In the genomic region with DNA sequence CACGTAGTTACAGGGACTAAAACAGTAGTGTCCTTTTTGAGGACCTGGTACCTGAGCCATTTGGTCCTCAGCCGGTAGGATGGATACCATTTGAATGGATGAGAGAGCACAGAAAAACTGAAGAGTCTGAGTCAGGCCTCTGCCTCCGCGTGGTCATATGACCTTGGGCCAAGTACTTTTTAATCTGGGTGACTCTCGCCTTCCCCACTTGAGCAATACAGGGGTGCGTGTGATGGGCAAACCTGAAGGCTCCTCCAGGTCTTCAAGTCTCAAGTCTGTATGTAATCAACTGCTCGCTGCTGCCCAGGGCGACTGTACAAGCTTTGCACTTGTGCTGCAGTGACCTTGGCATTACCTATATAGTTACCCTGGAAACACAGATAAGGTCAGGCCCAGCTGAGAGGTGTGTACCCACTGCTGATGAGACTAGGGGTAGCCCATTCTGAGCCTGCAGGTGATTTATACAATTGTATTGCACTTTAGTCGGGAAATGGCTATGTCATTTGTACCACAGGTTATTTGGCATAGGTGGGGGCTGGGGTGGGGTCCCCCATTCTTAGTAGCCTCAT, we compare ENCODE assay signal across 10 mouse cellular contexts.
DNase-seq lines count a peak whose midpoint lies in the region; ATAC-seq and TF ChIP-seq lines count a peak whose summit lies in the region.
"Had no signal": no experiment of that assay in that cellular context is flagged by ENCODE, and none has a peak within 500 bp of the region (broad histone marks: within the 10 kb centered on the region; RNA-seq: fewer than 3 reads in every experiment).

No protein-coding gene starts in this region.

- peaks cover 24% of the 10 kb centered on the region for H3K36me3 ChIP-seq in forebrain, embryonic 12.5 days (replicated peaks)
- no peaks in the 10 kb centered on the region; the same call in 1 of the 2 replicates for H3K36me3 ChIP-seq in forebrain, embryonic 11.5 days (ENCODE audit: control insufficient read depth, insufficient read depth, low read length)
- no peaks in the 10 kb centered on the region for H3K36me3 ChIP-seq in lung, embryonic 16.5 days (ENCODE audit: control insufficient read depth, insufficient read depth, low read length)
- H3K36me3 ChIP-seq in hindbrain, embryonic 16.5 days (ENCODE audit: control insufficient read depth, insufficient read depth, low read length) = no peaks in the 10 kb centered on the region
- no peaks in the 10 kb centered on the region for H3K36me3 ChIP-seq in stomach, embryonic 14.5 days (ENCODE audit: control insufficient read depth, insufficient read depth, low read length)

- no peaks in the 10 kb centered on the region for H3K27me3 ChIP-seq in forebrain, embryonic 12.5 days
- H3K27me3 ChIP-seq in forebrain, embryonic 11.5 days (ENCODE audit: control insufficient read depth, insufficient read depth, low read length) = no peaks in the 10 kb centered on the region
- H3K27me3 ChIP-seq in lung, embryonic 16.5 days (ENCODE audit: control insufficient read depth, insufficient read depth, low read depth, low read length) = no peaks in the 10 kb centered on the region
- H3K27me3 ChIP-seq in hindbrain, embryonic 16.5 days (replicated peaks; ENCODE audit: control insufficient read depth, insufficient read depth, low read length) = no peaks in the 10 kb centered on the region
- no peaks in the 10 kb centered on the region for H3K27me3 ChIP-seq in stomach, embryonic 14.5 days (ENCODE audit: control insufficient read depth, insufficient read depth, low read length)
- H3K27me3 ChIP-seq in cerebellum, adult 2 months (ENCODE audit: control insufficient read depth, insufficient read depth, low read length) = no peaks in the 10 kb centered on the region

- H3K27ac ChIP-seq in forebrain, embryonic 12.5 days = no peak overlapping the region; the same call in 1 of the 2 replicates
- no peak overlapping the region for H3K27ac ChIP-seq in forebrain, embryonic 11.5 days (ENCODE audit: low read depth, low read length)
- no peak overlapping the region for H3K27ac ChIP-seq in lung, embryonic 16.5 days (ENCODE audit: low read length)
- peak overlapping the region; percentile 25; the same call in 1 of the 2 replicates for H3K27ac ChIP-seq in hindbrain, embryonic 16.5 days (ENCODE audit: low read depth, low read length)
- H3K27ac ChIP-seq in stomach, embryonic 14.5 days (ENCODE audit: low read length) = no peak overlapping the region
- no peak overlapping the region for H3K27ac ChIP-seq in cerebellum, adult 2 months (ENCODE audit: insufficient read depth, low read length)

- no peak overlapping the region for H3K4me3 ChIP-seq in forebrain, embryonic 12.5 days (replicated peaks)
- no peak overlapping the region for H3K4me3 ChIP-seq in forebrain, embryonic 11.5 days (ENCODE audit: low read depth, low read length)
- no peak overlapping the region for H3K4me3 ChIP-seq in lung, embryonic 16.5 days (ENCODE audit: low read length)
- no peak overlapping the region for H3K4me3 ChIP-seq in hindbrain, embryonic 16.5 days (ENCODE audit: low read length)
- no peak overlapping the region for H3K4me3 ChIP-seq in stomach, embryonic 14.5 days (ENCODE audit: low read depth, low read length)
- no peak overlapping the region for H3K4me3 ChIP-seq in cerebellum, adult 2 months (replicated peaks; ENCODE audit: insufficient read depth, low read depth, low read length)

- no peak overlapping the region for H3K4me2 ChIP-seq in forebrain, embryonic 12.5 days
- no peak overlapping the region for H3K4me2 ChIP-seq in forebrain, embryonic 11.5 days (ENCODE audit: low read depth, low read length, severe bottlenecking)
- H3K4me2 ChIP-seq in lung, embryonic 16.5 days (ENCODE audit: low read depth, low read length) = no peak overlapping the region
- no peak overlapping the region for H3K4me2 ChIP-seq in hindbrain, embryonic 16.5 days (ENCODE audit: low read length)
- no peak overlapping the region for H3K4me2 ChIP-seq in stomach, embryonic 14.5 days (replicated peaks; ENCODE audit: low read depth, low read length)
- H3K4me2 ChIP-seq: liver, embryonic 11.5 days had no signal

- H3K9me3 ChIP-seq in forebrain, embryonic 12.5 days = no peaks in the 10 kb centered on the region
- no peaks in the 10 kb centered on the region for H3K9me3 ChIP-seq in forebrain, embryonic 11.5 days (ENCODE audit: control insufficient read depth, low read length)
- no peaks in the 10 kb centered on the region for H3K9me3 ChIP-seq in lung, embryonic 16.5 days (ENCODE audit: control insufficient read depth, low read length)
- no peaks in the 10 kb centered on the region for H3K9me3 ChIP-seq in hindbrain, embryonic 16.5 days (ENCODE audit: control insufficient read depth, low read length)
- H3K9me3 ChIP-seq in stomach, embryonic 14.5 days (ENCODE audit: control insufficient read depth, low read depth, low read length) = no peaks in the 10 kb centered on the region
- H3K9me3 ChIP-seq: G1E had no signal

- ATAC-seq in forebrain, embryonic 12.5 days (ENCODE audit: low FRiP score) = peak; percentile 40
- no peak for ATAC-seq in forebrain, embryonic 11.5 days (replicated peaks; ENCODE audit: low FRiP score)
- peak; percentile 49; the same call in 1 of the 2 replicates for ATAC-seq in lung, embryonic 16.5 days (ENCODE audit: low read depth)
- peak; percentile 14; the same call in 1 of the 2 replicates for ATAC-seq in hindbrain, embryonic 16.5 days
- ATAC-seq in stomach, embryonic 14.5 days (ENCODE audit: insufficient number of reproducible peaks, insufficient read depth, low FRiP score, low read depth) = peak; percentile 40; the same call in 1 of the 2 replicates

- whole genome bisulfite sequencing in forebrain, embryonic 12.5 days = 85% methylated on average over 9 of the region's 9 CpGs
- WGBS in forebrain, embryonic 11.5 days = 88% methylated on average over 9 of the region's 9 CpGs
- WGBS in lung, embryonic 16.5 days = 64% methylated on average over 9 of the region's 9 CpGs
- 82% methylated on average over 9 of the region's 9 CpGs for WGBS in hindbrain, embryonic 16.5 days
- 79% methylated on average over 9 of the region's 9 CpGs for WGBS in stomach, embryonic 14.5 days
- WGBS in cerebellum, adult 2 months = 83% methylated on average over 9 of the region's 9 CpGs

- TF ChIP-seq CTCF in cerebellum, adult 2 months (IDR thresholded peaks at IDR 0.05; ENCODE audit: borderline replicate concordance, insufficient read depth, low read depth, low read length) = no peak

- DNase-seq in forebrain, embryonic 11.5 days (ENCODE audit: low spot score) = no peak
- no peak for DNase-seq in lung, adult 18-20 months
- DNase-seq in cerebellum, adult 2 months = no peak
- no peak for DNase-seq in layer of hippocampus, postnatal 25 days (ENCODE audit: extremely low spot score in 1 of 2, low spot score in 1 of 2)

- H3K4me1 ChIP-seq in forebrain, embryonic 12.5 days = peaks cover 19% of the 10 kb centered on the region
- no peaks in the 10 kb centered on the region for H3K4me1 ChIP-seq in forebrain, embryonic 11.5 days (replicated peaks; ENCODE audit: control insufficient read depth, insufficient read depth, low read length)
- H3K4me1 ChIP-seq in lung, embryonic 16.5 days (replicated peaks; ENCODE audit: control insufficient read depth, insufficient read depth, low read length) = no peaks in the 10 kb centered on the region
- peaks cover 13% of the 10 kb centered on the region for H3K4me1 ChIP-seq in hindbrain, embryonic 16.5 days (ENCODE audit: control insufficient read depth, insufficient read depth, low read depth, low read length)
- H3K4me1 ChIP-seq in stomach, embryonic 14.5 days (ENCODE audit: control insufficient read depth, insufficient read depth, low read length) = 0 out of 2 replicates have a peak, but pooled peaks cover 5% of the 10 kb centered on the region
- no peaks in the 10 kb centered on the region for H3K4me1 ChIP-seq in cerebellum, adult 2 months (ENCODE audit: control insufficient read depth, insufficient read depth, low read length)

- TF ChIP-seq POLR2A in cerebellum, adult 2 months (IDR thresholded peaks at IDR 0.05; ENCODE audit: borderline replicate concordance, insufficient read depth, low read length) = no peak

- no peak overlapping the region for H3K9ac ChIP-seq in forebrain, embryonic 12.5 days
- no peak overlapping the region for H3K9ac ChIP-seq in forebrain, embryonic 11.5 days (ENCODE audit: low read length)
- no peak overlapping the region for H3K9ac ChIP-seq in lung, embryonic 16.5 days (ENCODE audit: low read length)
- H3K9ac ChIP-seq in hindbrain, embryonic 16.5 days (ENCODE audit: low read depth, low read length) = no peak overlapping the region
- H3K9ac ChIP-seq in stomach, embryonic 14.5 days (replicated peaks; ENCODE audit: low read depth, low read length) = no peak overlapping the region
